Mouse (Mus musculus) limb, embryonic 14.5 days (tissue): ENCODE measurements around the gene P2ry4. TPM values are rescaled to one million over a fixed set of nuclear protein-coding genes. Genes with fewer than 3 reads are reported as not detected.
A peak's percentile ranks its signal among the peaks of the same experiment; 100 is the strongest.

Source experiments
- ATAC-seq: fragments of 200-750 bp; cut with Nextera tagmentation; 2 replicates; pipeline ENCODE4 v1.8.0; 2017; ENCODE audit warnings: low read depth, moderate number of reproducible peaks, moderate TSS enrichment; ENCODE audit not compliant: low FRiP score
- DNase-seq: peaks from one replicate; pipeline ENCODE4 v3.0.0-alpha.2; 2015; ENCODE audit warnings: low spot score
- H3K27ac ChIP-seq: fragments of 300-500 bp; sonication (generic); replicated peaks from 2 replicates; pipeline ENCODE4 v1.5.1; 2014; ENCODE audit warnings: low read depth, mild to moderate bottlenecking, low read length, moderate library complexity, mixed read lengths
- H3K27me3 ChIP-seq: fragments of 300-500 bp; sonication (generic); 2 replicates; pipeline ENCODE4 v1.6.1; 2014; ENCODE audit warnings: low read length, mixed read lengths; ENCODE audit not compliant: control insufficient read depth, insufficient read depth
- H3K36me3 ChIP-seq: fragments of 300-500 bp; sonication (generic); 2 replicates; pipeline ENCODE4 v1.6.1; 2014; ENCODE audit warnings: mild to moderate bottlenecking, low read length, moderate library complexity, mixed read lengths; ENCODE audit not compliant: control insufficient read depth, insufficient read depth
- H3K4me1 ChIP-seq: fragments of 300-500 bp; sonication (generic); 2 replicates; pipeline ENCODE4 v1.6.1; 2014; ENCODE audit warnings: antibody characterized with exemption, low read length, mixed read lengths; ENCODE audit not compliant: control insufficient read depth, insufficient read depth
- H3K4me2 ChIP-seq: fragments of 300-500 bp; sonication (generic); replicated peaks from 2 replicates; pipeline ENCODE4 v1.6.1; 2014; ENCODE audit warnings: low read depth, mild to moderate bottlenecking, low read length, moderate library complexity; ENCODE audit not compliant: severe bottlenecking
- H3K4me3 ChIP-seq: fragments of 300-500 bp; sonication (generic); replicated peaks from 2 replicates; pipeline ENCODE4 v1.5.1; 2014; ENCODE audit warnings: low read length
- H3K9ac ChIP-seq: fragments of 300-500 bp; sonication (generic); 2 replicates; pipeline ENCODE4 v1.6.1; 2014; ENCODE audit warnings: mild to moderate bottlenecking, low read depth, low read length, moderate library complexity; ENCODE audit not compliant: severe bottlenecking
- H3K9me3 ChIP-seq: fragments of 300-500 bp; sonication (generic); 2 replicates; pipeline ENCODE4 v1.6.1; 2016; ENCODE audit warnings: low read length; ENCODE audit not compliant: control insufficient read depth
- POLR2A ChIP-seq: fragments of 200-500 bp; IDR thresholded peaks from 2 replicates; pipeline ENCODE4 v1.8.0; 2012; ENCODE audit warnings: inconsistent platforms, mild to moderate bottlenecking, moderate library complexity, borderline replicate concordance; ENCODE audit not compliant: insufficient read depth, insufficient read length; ENCODE audit errors: extremely low read depth
- WGBS: fragments of 180-500 bp; shearing (Covaris S2); extraction: QIAGEN DNeasy Blood & Tissue Kit; methylation state at CpG from one replicate; pipeline ENCODE4 v1.1.7; 2014; 5-methylcytosine and 5-hydroxymethylcytosine counted together
- polyA plus RNA-seq, 2 experiments: library from polyadenylated mRNA; depleted of rRNA in 1 of 2; stranded (reverse) in 1 of 2; unstranded in 1 of 2; fragments of >200 nt; fragmentation: Nextera tagmentation in 1 of 2; extraction: Ambion mirVana in 1 of 2; gene quantifications; 2 replicates each; pipeline versions ENCODE4 v1.2.1 to v1.2.3; 2012 to 2014

The P2ry4 gene
- polyA plus RNA-seq (2012; rRNA removed) (0.03 and 0.04 TPM in 2 replicates), polyA plus RNA-seq (2014; fragmentation: Nextera tagmentation; extraction: Ambion mirVana) (0.06 TPM in 1 of 2 replicates, not detected in the other)

DNA sequence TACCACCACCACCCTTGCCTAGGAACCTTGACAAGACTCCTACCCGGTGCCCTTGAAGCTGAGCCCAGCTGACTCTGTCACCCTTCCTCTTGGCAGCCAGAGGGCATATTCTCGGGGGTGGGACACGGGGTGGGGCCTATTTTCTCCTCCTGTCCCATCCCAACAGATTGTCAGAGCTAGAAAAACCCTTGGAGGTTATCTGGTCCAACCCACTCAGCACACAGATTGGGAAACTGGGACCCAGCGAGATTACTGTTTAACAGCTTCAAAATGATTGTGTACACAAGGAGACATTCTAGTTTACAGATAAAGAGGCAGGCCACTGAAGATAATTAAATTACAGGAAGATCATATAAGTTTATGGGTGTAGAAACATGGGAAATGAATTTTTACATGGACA lies at the start of gene P2ry4:
Gene P2ry4, minus strand, starts transcription at position 79 of the 400 bp plus-strand sequence.
- no peak for TF ChIP-seq POLR2A
- WGBS = 64% methylated on average over 4 of the region's 4 CpGs
- Histone ChIP-seq H3K4me1 (no peaks in the 10 kb centered on the region), H3K27ac (no peak within 1 kb of the TSS), H3K27me3 (no peaks in the 10 kb centered on the region; the same call in 1 of the 2 replicates), H3K9ac (no peak within 1 kb of the TSS), H3K4me3 (no peak within 1 kb of the TSS), H3K4me2 (no peak within 1 kb of the TSS), H3K9me3 (no peaks in the 10 kb centered on the region), H3K36me3 (no peaks in the 10 kb centered on the region)
- ATAC-seq (no peak), DNase-seq (no peak)

DNA sequence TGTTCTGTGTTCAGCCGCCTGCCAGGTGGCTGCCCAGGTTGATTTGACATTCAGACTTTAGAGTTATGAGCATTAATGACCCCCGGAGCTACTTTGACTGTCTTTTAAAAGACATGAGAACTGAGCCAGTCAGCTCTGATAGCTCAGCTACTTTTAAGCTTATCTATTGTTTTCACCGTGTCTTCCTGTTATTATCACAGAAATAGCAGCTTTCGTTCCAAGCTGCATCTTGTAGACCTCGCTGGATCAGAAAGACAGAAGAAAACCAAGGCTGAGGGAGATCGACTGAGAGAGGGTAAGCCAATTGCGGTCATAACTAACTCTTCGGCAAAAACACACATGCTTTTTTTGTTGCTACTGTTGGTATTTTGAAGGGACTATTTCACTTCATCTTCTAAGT lies 43.8 kb upstream of the P2ry4 start:
- no peak overlapping the region for H3K9ac ChIP-seq
- no peaks in the 10 kb centered on the region for H3K4me1 ChIP-seq
- DNase-seq (no peak), ATAC-seq (no peak)
- peaks cover 6% of the 10 kb centered on the region for H3K36me3 ChIP-seq
- H3K4me2 ChIP-seq = no peak overlapping the region
- no peaks in the 10 kb centered on the region for H3K9me3 ChIP-seq
- no peaks in the 10 kb centered on the region for H3K27me3 ChIP-seq
- WGBS = 93% methylated on average over 8 of the region's 8 CpGs
- H3K4me3 ChIP-seq = no peak overlapping the region
- TF ChIP-seq POLR2A = no peak
- no peak overlapping the region for H3K27ac ChIP-seq

GRCm38 (mm10) chrX:100629076-100629475 lies 34.4 kb upstream of the P2ry4 start:
- 93% methylated on average over 2 of the region's 2 CpGs for WGBS
- no peak overlapping the region for H3K27ac ChIP-seq
- DNase-seq = no peak
- ATAC-seq = no peak
- H3K27me3 ChIP-seq = no peaks in the 10 kb centered on the region
- H3K9me3 ChIP-seq = no peaks in the 10 kb centered on the region
- H3K9ac ChIP-seq = no peak overlapping the region
- TF ChIP-seq POLR2A = no peak
- no peak overlapping the region for H3K4me2 ChIP-seq
- H3K4me1 ChIP-seq = no peaks in the 10 kb centered on the region
- no peaks in the 10 kb centered on the region for H3K36me3 ChIP-seq
- H3K4me3 ChIP-seq = no peak overlapping the region

- TF ChIP-seq POLR2A = peak; percentile 59; the same call in 1 of the 2 replicates
- no peaks in the 10 kb centered on the region for H3K27me3 ChIP-seq
- 20% methylated on average over 58 of the region's 62 CpGs for WGBS
These were observed 31.4 kb upstream of the P2ry4 start, which contains the start of gene Pdzd11 for GRCm38 (mm10) chrX:100625802-100626793. Gene Pdzd11 (minus strand): TSS chrX:100626568.

DNA sequence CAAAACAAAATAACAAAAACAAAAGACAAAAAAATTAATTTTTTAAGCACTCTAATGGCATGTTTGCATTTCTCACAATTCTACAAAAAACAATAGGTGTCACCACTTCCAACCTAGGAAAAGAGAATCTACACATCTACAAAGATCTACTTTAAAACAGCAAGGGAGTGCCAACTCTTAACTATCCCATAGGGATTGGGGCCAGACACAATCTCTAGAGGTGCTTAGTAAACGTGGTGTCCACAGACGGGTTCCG lies 30.8 kb upstream of the P2ry4 start, which contains the start of gene Kif4:
Gene Kif4, plus strand, starts transcription at position 192 of the 256 bp plus-strand sequence.
- Histone ChIP-seq H3K4me1 (no peaks in the 10 kb centered on the region), H3K9me3 (no peaks in the 10 kb centered on the region), H3K36me3 (peaks cover 8% of the 10 kb centered on the region), H3K4me3 (peak within 1 kb of the TSS; percentile 53), H3K4me2 (peak within 1 kb of the TSS; percentile 63), H3K9ac (peak within 1 kb of the TSS; percentile 66), H3K27me3 (no peaks in the 10 kb centered on the region), H3K27ac (peak within 1 kb of the TSS; percentile 61)
- 28% methylated on average over 3 of the region's 3 CpGs for whole genome bisulfite sequencing
- ATAC-seq (no peak), DNase-seq (no peak)
- no peak for TF ChIP-seq POLR2A

More at GRCm38 (mm10) chrX:100625802-100626793, 31.4 kb upstream of the P2ry4 start, which contains the start of gene Pdzd11:
- Histone ChIP-seq H3K36me3 (peaks cover 8% of the 10 kb centered on the region), H3K4me1 (no peaks in the 10 kb centered on the region), H3K4me2 (peak within 1 kb of the TSS; percentile 63), H3K4me3 (peak within 1 kb of the TSS; percentile 53), H3K9ac (peak within 1 kb of the TSS; percentile 66), H3K27ac (peak within 1 kb of the TSS; percentile 61), H3K9me3 (no peaks in the 10 kb centered on the region)
- ATAC-seq (peak; percentile 99), DNase-seq (peak; percentile 93)
